Mouse (Mus musculus): Measurements from ENCODE around the gene Dennd1b. TPM values are rescaled to one million over a fixed set of nuclear protein-coding genes. Genes with fewer than 3 reads are reported as not detected.
A peak's percentile ranks its signal among the peaks of the same experiment; 100 is the strongest.

Dennd1b gene
- total RNA-seq, 4 experiments from 2014 or later: 43.2 to 61.9 (median 57.9) TPM

DNA sequence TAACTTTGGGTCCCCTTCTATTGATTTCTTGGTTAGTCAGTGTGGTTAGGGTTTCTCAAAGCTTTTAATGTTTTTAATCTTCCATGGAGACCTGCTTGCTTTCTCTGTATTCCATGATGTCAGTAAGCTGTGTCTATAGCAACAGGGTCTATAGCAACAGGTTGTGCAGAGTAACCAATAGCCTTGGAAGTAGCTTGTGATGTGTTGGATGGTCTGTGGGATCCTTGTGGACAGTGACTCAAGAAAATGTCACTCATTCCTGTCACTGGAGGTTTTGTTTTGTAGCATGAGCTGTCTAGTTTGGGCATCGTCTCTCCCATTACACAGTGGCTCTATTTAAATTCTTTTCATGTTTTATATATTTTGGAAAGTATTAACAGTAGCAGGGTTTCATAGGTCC is 216.5 kb downstream of the Dennd1b start:
- no peak for DNase-seq (ENCODE audit: low spot score in 2 of 2)

DNA sequence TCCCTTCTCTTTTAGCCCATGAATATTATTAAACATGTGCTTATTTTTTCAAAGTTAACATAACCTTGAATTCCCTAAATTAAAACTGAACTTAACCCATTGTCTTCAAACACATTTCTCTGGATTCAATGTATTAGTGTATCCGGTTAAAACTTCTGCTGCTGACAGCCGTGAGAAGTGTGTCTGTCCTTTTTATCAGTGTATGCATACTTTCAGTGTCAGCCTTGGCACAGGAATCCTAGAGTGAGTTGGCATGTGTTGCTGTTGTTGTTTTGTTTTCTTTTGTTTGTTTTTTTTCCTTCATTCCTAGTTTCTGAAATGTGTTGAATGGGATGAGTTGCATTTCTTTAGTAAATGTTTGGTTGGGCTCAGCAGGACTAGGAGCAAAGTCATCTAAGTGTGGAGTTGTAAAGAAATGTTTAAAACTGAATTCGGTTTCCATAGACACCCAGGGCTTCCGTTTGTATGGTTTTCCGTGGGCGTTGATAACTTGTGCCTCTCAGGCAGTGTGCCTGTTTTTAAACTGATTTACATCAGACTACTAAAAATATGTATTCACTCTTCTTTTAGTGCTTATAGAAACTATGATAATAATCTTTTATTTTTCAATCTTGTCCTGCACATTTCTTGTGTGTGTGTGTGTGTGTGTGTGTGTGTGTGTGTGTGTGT is 217.4 kb downstream of the Dennd1b start:
- peak in 1 of 2 experiments; percentile 22 for DNase-seq (ENCODE audit: low spot score in 2 of 2)

- DNase-seq (ENCODE audit: low spot score in 2 of 2): no peak
Measured at GRCm38 (mm10) chr1:139192635-139193034, 229.4 kb downstream of the Dennd1b start.

DNA sequence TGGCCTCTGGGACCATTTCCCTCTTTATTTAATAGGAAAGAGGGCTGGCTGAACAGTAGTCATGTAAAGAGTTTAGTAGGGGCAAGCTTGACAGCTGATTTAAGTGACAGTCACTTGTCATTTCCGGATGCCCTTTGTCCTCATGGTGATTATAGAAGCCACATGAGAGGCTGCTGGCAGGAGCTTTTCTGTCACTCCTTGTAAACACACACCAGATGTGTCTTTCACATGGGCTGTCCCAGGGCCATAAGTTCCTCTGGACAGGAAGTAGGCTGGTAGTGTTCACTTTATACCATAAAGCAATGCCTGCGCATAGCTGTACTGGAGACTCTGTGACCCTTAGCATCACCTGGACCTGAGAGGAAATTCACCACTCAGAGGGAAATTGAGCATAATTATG is 230.8 kb downstream of the Dennd1b start:
- no peak for DNase-seq (ENCODE audit: low spot score in 2 of 2)

DNA sequence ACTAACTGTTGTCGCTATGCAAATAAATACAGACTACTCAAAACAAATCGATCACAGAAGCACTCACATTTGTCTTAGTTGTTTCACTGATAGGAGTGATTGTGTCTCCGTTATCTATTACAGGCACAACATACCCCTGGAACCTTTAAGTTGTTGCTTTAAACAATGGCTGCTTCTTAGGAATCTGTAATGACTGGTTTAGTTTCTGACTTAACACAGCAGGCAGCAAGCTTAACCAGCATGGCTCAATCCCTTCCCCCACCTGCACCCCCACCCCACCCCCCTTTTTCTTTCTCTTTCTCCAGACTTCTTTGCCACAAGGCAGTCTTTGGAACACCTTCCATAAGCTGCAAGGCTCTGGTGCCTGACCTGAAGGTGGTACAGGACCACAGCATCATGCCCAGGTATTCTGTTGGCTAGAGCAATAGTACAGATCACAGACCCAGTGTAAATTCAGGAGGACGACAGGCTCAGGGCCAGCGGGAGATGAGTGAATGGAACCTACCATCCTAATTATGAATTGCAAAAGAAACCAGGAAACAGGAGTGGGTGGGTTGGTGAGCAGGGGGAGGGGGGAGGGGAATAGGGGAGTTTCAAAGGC is 231.3 kb downstream of the Dennd1b start:
- no peak for DNase-seq (ENCODE audit: low spot score in 2 of 2)

GRCm38 (mm10) chr1:139203026-139203425 is 239.8 kb downstream of the Dennd1b start:
- no peak for DNase-seq (ENCODE audit: low spot score in 2 of 2)

DNA sequence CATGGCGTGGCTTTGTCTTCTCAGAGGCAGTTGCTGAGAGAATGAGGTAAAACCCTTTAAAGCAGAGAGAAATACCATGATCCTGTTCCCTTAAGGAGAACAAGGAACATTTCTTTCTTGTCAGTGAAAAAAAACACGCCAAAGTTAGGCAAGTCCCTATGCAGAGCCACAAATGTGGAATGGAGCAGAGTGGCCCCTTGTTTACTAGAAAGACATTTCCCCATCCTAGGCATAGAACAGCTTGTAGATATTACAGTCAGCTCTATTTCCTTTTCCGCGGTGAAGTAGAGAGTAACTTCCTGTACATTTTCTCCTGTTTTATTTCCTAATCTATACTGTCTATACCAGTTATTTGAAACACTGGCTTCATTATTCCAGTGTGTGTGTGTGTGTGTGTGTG is 243.0 kb downstream of the Dennd1b start:
- DNase-seq (ENCODE audit: low spot score in 2 of 2): no peak

GRCm38 (mm10) chr1:139209796-139210195 is 246.6 kb downstream of the Dennd1b start:
- peak; percentile 10 to 11 for DNase-seq (ENCODE audit: low spot score in 2 of 2)

DNA sequence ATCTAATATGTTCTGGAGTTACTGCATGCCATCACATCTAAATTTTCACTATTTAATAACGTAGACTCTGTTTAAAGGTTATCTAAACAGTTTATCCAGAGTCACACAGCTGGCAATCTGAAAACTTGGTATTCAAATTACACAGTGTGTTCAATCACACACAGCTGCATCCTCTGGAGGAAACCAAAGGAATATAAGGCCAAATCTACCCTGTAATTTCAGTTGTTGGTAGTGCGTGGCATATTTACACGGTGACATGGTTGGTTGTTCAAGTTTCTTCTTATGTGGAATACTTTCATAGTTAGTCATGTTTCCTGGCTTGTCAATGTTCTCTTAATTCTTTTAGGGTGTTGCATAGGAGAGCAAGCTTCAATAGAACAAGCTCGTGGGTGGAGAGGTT is 247.3 kb downstream of the Dennd1b start:
- no peak for DNase-seq (ENCODE audit: low spot score in 2 of 2)

DNA sequence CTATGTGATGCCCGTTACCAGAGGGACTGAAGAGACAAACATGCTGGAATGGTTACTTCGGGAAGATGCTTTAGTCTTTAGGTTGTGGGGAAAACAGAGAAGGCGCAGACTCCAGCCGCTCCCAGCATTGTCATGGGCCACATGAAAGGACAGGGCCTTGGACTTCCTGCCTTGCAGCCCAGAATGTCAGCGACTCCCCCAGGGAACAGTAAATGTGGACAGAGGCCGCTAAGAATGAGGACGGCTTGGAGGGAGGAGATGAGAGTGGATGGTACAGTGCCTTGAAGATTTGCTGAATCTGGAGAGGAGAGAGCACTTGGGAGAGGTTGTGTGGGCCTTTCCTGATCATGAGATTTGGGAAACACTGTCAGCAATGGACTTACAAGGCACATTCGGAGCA is 252.1 kb downstream of the Dennd1b start:
- DNase-seq (ENCODE audit: low spot score in 2 of 2): no peak

- DNase-seq (ENCODE audit: low spot score in 2 of 2): no peak
Measured at GRCm38 (mm10) chr1:139223804-139224203, 260.6 kb downstream of the Dennd1b start.

DNA sequence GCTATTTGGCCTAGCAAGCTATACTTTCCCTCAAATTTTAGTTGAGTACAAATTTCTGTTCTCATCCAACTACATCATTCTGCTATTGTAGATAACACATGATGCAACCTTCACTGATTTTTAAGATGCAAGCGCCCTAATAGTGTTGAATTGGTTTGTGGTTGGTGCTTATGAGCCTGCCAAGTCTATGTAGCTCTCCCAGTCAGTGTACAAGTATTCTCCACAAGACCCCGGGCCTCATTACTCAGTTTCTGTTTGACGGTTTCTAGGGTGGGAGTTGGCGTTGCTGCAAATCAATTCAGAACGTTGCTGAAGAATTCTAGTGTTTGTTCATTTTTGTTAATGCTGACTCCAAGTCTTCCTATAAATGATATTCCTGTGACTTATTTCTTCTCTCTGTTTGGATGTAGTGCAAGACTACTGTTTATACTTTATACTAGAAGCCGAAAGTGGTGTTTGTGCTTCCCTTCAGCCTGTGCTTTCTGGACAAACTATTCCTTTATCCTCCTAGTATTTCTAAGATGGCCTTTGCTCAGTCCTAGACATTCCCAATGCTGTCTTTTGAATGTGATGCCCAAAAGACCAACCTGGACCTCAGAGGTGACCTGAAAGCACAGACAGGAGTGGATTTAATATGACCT is 261.2 kb downstream of the Dennd1b start:
- no peak for DNase-seq (ENCODE audit: low spot score in 2 of 2)

Other genes starting within 250 kb of the Dennd1b start
- 1 to 10 TPM in 1 of 4 experiments, under 1 TPM in 3; 0.82 to 1.2 (median 0.91) TPM for gene Lhx9, start 114.9 kb upstream of the Dennd1b start, total RNA-seq (2022)
- 10 to 100 TPM; 12.3 to 15.5 (median 13.7) TPM for gene 2310009B15Rik, start 106.6 kb upstream of the Dennd1b start, total RNA-seq (2022)